Mouse (Mus musculus): ENCODE results near the gene Intu. TPM values are rescaled to one million over a fixed set of nuclear protein-coding genes. Genes with fewer than 3 reads are reported as not detected.
A peak's percentile ranks its signal among the peaks of the same experiment; 100 is the strongest.

Gene Intu
- polyA plus RNA-seq, 1 experiment from 2014 or later, result 4.1 TPM

GRCm38 (mm10) chr3:40518240-40518639, 12.8 kb upstream of the Intu start:
- Histone ChIP-seq H3K4me3 (no peak overlapping the region), H3K27ac (no peak overlapping the region), H3K36me3 (no peaks in the 10 kb centered on the region), H3K4me2 (no peak overlapping the region), H3K9me3 (no peaks in the 10 kb centered on the region), H3K4me1 (replicated peaks) (peaks cover 1% of the 10 kb centered on the region; the same call in 1 of the 2 replicates), H3K27me3 (no peaks in the 10 kb centered on the region), H3K9ac (no peak overlapping the region)
- no peak for ATAC-seq (ENCODE audit: low FRiP score)
- 79% methylated on average over 3 of the region's 3 CpGs for WGBS

- no peak overlapping the region for H3K27ac ChIP-seq
- H3K4me3 ChIP-seq, result no peak overlapping the region
- no peaks in the 10 kb centered on the region for H3K36me3 ChIP-seq
- H3K4me1 ChIP-seq (replicated peaks), result peaks cover 3% of the 10 kb centered on the region; the same call in 1 of the 2 replicates
- no peaks in the 10 kb centered on the region for H3K27me3 ChIP-seq
- no peak overlapping the region for H3K9ac ChIP-seq
- WGBS, result 77% methylated on average over 3 of the region's 3 CpGs
- no peaks in the 10 kb centered on the region for H3K9me3 ChIP-seq
- no peak overlapping the region for H3K4me2 ChIP-seq
- no peak for ATAC-seq (ENCODE audit: low FRiP score)
These were observed 11.5 kb upstream of the Intu start for GRCm38 (mm10) chr3:40519555-40519954.

GRCm38 (mm10) chr3:40520567-40520966, 10.5 kb upstream of the Intu start:
- Histone ChIP-seq H3K4me2 (no peak overlapping the region), H3K36me3 (no peaks in the 10 kb centered on the region), H3K27ac (no peak overlapping the region), H3K9me3 (no peaks in the 10 kb centered on the region), H3K27me3 (no peaks in the 10 kb centered on the region), H3K4me1 (replicated peaks) (peaks cover 3% of the 10 kb centered on the region; the same call in 1 of the 2 replicates), H3K9ac (no peak overlapping the region), H3K4me3 (no peak overlapping the region)
- no peak for ATAC-seq (ENCODE audit: low FRiP score)
- WGBS, result 94% methylated on average over 3 of the region's 3 CpGs

- H3K9me3 ChIP-seq, result no peaks in the 10 kb centered on the region
- peaks cover 12% of the 10 kb centered on the region; the same call in 1 of the 2 replicates for H3K4me1 ChIP-seq (replicated peaks)
- peak overlapping the region; percentile 24; the same call in 1 of the 2 replicates for H3K9ac ChIP-seq
- no peaks in the 10 kb centered on the region for H3K36me3 ChIP-seq
- H3K4me3 ChIP-seq, result no peak overlapping the region
- 36% methylated on average over 6 of the region's 6 CpGs for WGBS
- H3K27ac ChIP-seq, result no peak overlapping the region
- H3K4me2 ChIP-seq, result peak overlapping the region; percentile 23; the same call in 1 of the 2 replicates
- H3K27me3 ChIP-seq, result peaks cover 3% of the 10 kb centered on the region; the same call in 1 of the 2 replicates
- no peak for ATAC-seq (ENCODE audit: low FRiP score)
These were observed 8.6 kb upstream of the Intu start for GRCm38 (mm10) chr3:40522446-40522845.

- Histone ChIP-seq H3K4me3 (no peak overlapping the region), H3K36me3 (no peaks in the 10 kb centered on the region), H3K27me3 (peaks cover 3% of the 10 kb centered on the region; the same call in 1 of the 2 replicates), H3K9ac (peak overlapping the region; percentile 24; the same call in 1 of the 2 replicates), H3K27ac (no peak overlapping the region), H3K9me3 (no peaks in the 10 kb centered on the region), H3K4me2 (peak overlapping the region; percentile 23; the same call in 1 of the 2 replicates), H3K4me1 (replicated peaks) (peaks cover 16% of the 10 kb centered on the region)
- 65% methylated on average over 14 of the region's 14 CpGs for WGBS
- no peak for ATAC-seq (ENCODE audit: low FRiP score)
These were observed 8.2 kb upstream of the Intu start for GRCm38 (mm10) chr3:40522846-40523245.

- peak overlapping the region; percentile 35; the same call in 1 of the 2 replicates for H3K4me2 ChIP-seq
- no peak overlapping the region for H3K27ac ChIP-seq
- H3K36me3 ChIP-seq, result no peaks in the 10 kb centered on the region
- no peak for ATAC-seq (ENCODE audit: low FRiP score)
- H3K4me1 ChIP-seq (replicated peaks), result peaks cover 21% of the 10 kb centered on the region
- H3K9ac ChIP-seq, result no peak overlapping the region
- H3K4me3 ChIP-seq, result no peak overlapping the region
- H3K9me3 ChIP-seq, result no peaks in the 10 kb centered on the region
- H3K27me3 ChIP-seq, result peaks cover 7% of the 10 kb centered on the region
- WGBS, result 17% methylated on average over 7 of the region's 7 CpGs
These were observed 7.7 kb upstream of the Intu start for GRCm38 (mm10) chr3:40523371-40523783.

GRCm38 (mm10) chr3:40524841-40525240, 6.2 kb upstream of the Intu start:
- Histone ChIP-seq H3K9me3 (no peaks in the 10 kb centered on the region), H3K27ac (no peak overlapping the region), H3K4me1 (replicated peaks) (peaks cover 28% of the 10 kb centered on the region), H3K9ac (no peak overlapping the region), H3K36me3 (no peaks in the 10 kb centered on the region), H3K4me2 (no peak overlapping the region), H3K4me3 (no peak overlapping the region), H3K27me3 (peaks cover 13% of the 10 kb centered on the region)
- WGBS, result 87% methylated on average over 7 of the region's 7 CpGs
- no peak for ATAC-seq (ENCODE audit: low FRiP score)

GRCm38 (mm10) chr3:40525341-40525740, 5.7 kb upstream of the Intu start:
- no peak for ATAC-seq (ENCODE audit: low FRiP score)
- Histone ChIP-seq H3K9ac (no peak overlapping the region), H3K9me3 (no peaks in the 10 kb centered on the region), H3K4me2 (no peak overlapping the region), H3K36me3 (no peaks in the 10 kb centered on the region), H3K27ac (no peak overlapping the region), H3K4me1 (replicated peaks) (peaks cover 28% of the 10 kb centered on the region), H3K27me3 (peaks cover 13% of the 10 kb centered on the region), H3K4me3 (no peak overlapping the region)
- WGBS, result 16% methylated on average over 4 of the region's 4 CpGs

GRCm38 (mm10) chr3:40526095-40526494, 5.0 kb upstream of the Intu start:
- no peak overlapping the region for H3K4me3 ChIP-seq
- no peaks in the 10 kb centered on the region for H3K9me3 ChIP-seq
- peaks cover 31% of the 10 kb centered on the region for H3K4me1 ChIP-seq (replicated peaks)
- no peak for ATAC-seq (ENCODE audit: low FRiP score)
- peaks cover 16% of the 10 kb centered on the region for H3K27me3 ChIP-seq
- H3K9ac ChIP-seq, result no peak overlapping the region
- H3K36me3 ChIP-seq, result no peaks in the 10 kb centered on the region
- H3K27ac ChIP-seq, result no peak overlapping the region
- no peak overlapping the region for H3K4me2 ChIP-seq
- WGBS, result 90% methylated on average over 3 of the region's 3 CpGs

- Histone ChIP-seq H3K9me3 (no peaks in the 10 kb centered on the region), H3K9ac (no peak overlapping the region), H3K27me3 (peaks cover 26% of the 10 kb centered on the region), H3K4me1 (replicated peaks) (peaks cover 42% of the 10 kb centered on the region), H3K4me3 (no peak overlapping the region), H3K27ac (no peak overlapping the region), H3K36me3 (no peaks in the 10 kb centered on the region), H3K4me2 (no peak overlapping the region; the same call in 1 of the 2 replicates)
- no peak for ATAC-seq (ENCODE audit: low FRiP score)
- 36% methylated on average over 10 of the region's 10 CpGs for WGBS
These were observed 3.9 kb upstream of the Intu start for GRCm38 (mm10) chr3:40527218-40527617.

- H3K4me3 ChIP-seq, result no peak overlapping the region
- no peaks in the 10 kb centered on the region for H3K9me3 ChIP-seq
- ATAC-seq (ENCODE audit: low FRiP score), result peak; percentile 31; the same call in 1 of the 2 replicates
- H3K36me3 ChIP-seq, result no peaks in the 10 kb centered on the region
- peaks cover 35% of the 10 kb centered on the region for H3K27me3 ChIP-seq
- peaks cover 46% of the 10 kb centered on the region for H3K4me1 ChIP-seq (replicated peaks)
- no peak overlapping the region for H3K4me2 ChIP-seq
- WGBS, result 21% methylated on average over 9 of the region's 9 CpGs
- no peak overlapping the region for H3K9ac ChIP-seq
- H3K27ac ChIP-seq, result no peak overlapping the region
These were observed 2.8 kb upstream of the Intu start for GRCm38 (mm10) chr3:40527976-40528950.

GRCm38 (mm10) chr3:40528958-40529357, 2.1 kb upstream of the Intu start:
- no peaks in the 10 kb centered on the region for H3K9me3 ChIP-seq
- H3K4me3 ChIP-seq, result no peak overlapping the region
- H3K4me2 ChIP-seq, result no peak overlapping the region
- no peak overlapping the region for H3K27ac ChIP-seq
- H3K9ac ChIP-seq, result no peak overlapping the region
- H3K36me3 ChIP-seq, result no peaks in the 10 kb centered on the region
- no peak for ATAC-seq (ENCODE audit: low FRiP score)
- peaks cover 42% of the 10 kb centered on the region for H3K27me3 ChIP-seq
- H3K4me1 ChIP-seq (replicated peaks), result peaks cover 44% of the 10 kb centered on the region
- 76% methylated on average over 6 of the region's 6 CpGs for WGBS
